Mouse (Mus musculus) lung, adult 2 months (tissue): ENCODE measurements at regions not wholly inside any gene's neighbourhood (a gene's known extent, or its start where the extent isn't known, plus 50 kb on each side); places are given as distances from the start of the nearest gene placed in this dataset.

ENCODE experiments used
- CTCF ChIP-seq: fragments of 200-500 bp; IDR thresholded peaks from 2 replicates; pipeline ENCODE4 v1.5.1; 2011; ENCODE audit warnings: mild to moderate bottlenecking, low read length, control low read depth; ENCODE audit not compliant: insufficient read depth
- POLR2A ChIP-seq: fragments of 200-500 bp; IDR thresholded peaks from 2 replicates; pipeline ENCODE4 v1.6.1; 2011; ENCODE audit warnings: low read depth, mild to moderate bottlenecking, control low read depth, low read length, borderline replicate concordance; ENCODE audit errors: extremely low read depth

- no peak for TF ChIP-seq CTCF
- no peak for TF ChIP-seq POLR2A
Observed at GRCm38 (mm10) chr15:56344973-56345372, 1132.5 kb downstream of the Slc22a22 start.
